ENCODE assay signal across 8 mouse cellular contexts in the genomic region with DNA sequence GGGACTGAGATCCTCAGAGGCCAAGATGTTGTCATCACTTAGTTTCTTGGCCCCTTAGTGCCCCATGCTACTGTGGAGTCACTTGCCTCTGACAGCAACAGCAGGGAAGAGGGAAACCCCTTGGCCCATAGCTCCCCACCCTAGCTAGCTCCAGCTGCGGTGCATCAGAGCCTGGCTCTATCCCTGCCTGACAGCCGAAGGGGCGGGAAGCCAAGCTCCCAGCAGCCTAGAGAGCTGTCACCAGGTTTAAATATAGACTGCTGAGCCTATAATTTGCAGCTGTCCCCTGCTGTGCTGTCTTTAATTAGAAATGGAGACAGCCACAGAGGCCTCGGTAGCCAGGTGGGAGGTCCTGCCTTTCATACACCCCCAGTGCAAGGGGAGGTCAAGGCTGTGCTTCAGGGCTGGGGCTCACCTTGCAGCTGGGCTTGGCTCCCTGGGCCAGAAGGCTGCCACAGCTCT. TPM values are rescaled to one million over a fixed set of nuclear protein-coding genes. Genes with fewer than 3 reads are reported as not detected.
A peak's percentile ranks its signal among the peaks of the same experiment; 100 is the strongest.
DNase-seq lines count a peak whose midpoint lies in the region; ATAC-seq lines count a peak whose summit lies in the region.

No protein-coding gene starts in this region.

- peak; percentile 89 for ATAC-seq in embryonic facial prominence, embryonic 11.5 days (replicated peaks; ENCODE audit: insufficient number of reproducible peaks, low FRiP score, low TSS enrichment, low read depth)
- peak; percentile 76 for ATAC-seq in limb, embryonic 15.5 days (ENCODE audit: insufficient number of reproducible peaks, low FRiP score, low TSS enrichment, low read depth)

- H3K36me3 ChIP-seq in embryonic facial prominence, embryonic 11.5 days (replicated peaks; ENCODE audit: control insufficient read depth, insufficient read depth, low read depth, low read length): no peaks in the 10 kb centered on the region
- no peaks in the 10 kb centered on the region for H3K36me3 ChIP-seq in limb, embryonic 15.5 days

- H3K4me2 ChIP-seq in embryonic facial prominence, embryonic 11.5 days (ENCODE audit: low read depth, low read length): no peak overlapping the region
- H3K4me2 ChIP-seq in limb, embryonic 15.5 days: no peak overlapping the region

- no peaks in the 10 kb centered on the region for H3K27me3 ChIP-seq in embryonic facial prominence, embryonic 11.5 days (ENCODE audit: control insufficient read depth, insufficient read depth, low read length)
- peaks cover 18% of the 10 kb centered on the region for H3K27me3 ChIP-seq in limb, embryonic 15.5 days

- H3K27ac ChIP-seq in embryonic facial prominence, embryonic 11.5 days (replicated peaks; ENCODE audit: low read depth, low read length): no peak overlapping the region; the same call in 1 of the 2 replicates
- H3K27ac ChIP-seq in limb, embryonic 15.5 days: no peak overlapping the region

- H3K9me3 ChIP-seq in embryonic facial prominence, embryonic 11.5 days (replicated peaks; ENCODE audit: control insufficient read depth, low read length): no peaks in the 10 kb centered on the region
- H3K9me3 ChIP-seq in limb, embryonic 15.5 days: no peaks in the 10 kb centered on the region

- peak; percentile 47 to 51 for DNase-seq in cerebellum, adult 18-20 months
- peak; percentile 48 for DNase-seq in embryonic facial prominence, embryonic 11.5 days (ENCODE audit: low spot score)
- DNase-seq in heart, adult 18-20 months: peak; percentile 72 to 81
- DNase-seq in kidney, adult 11 months: peak; percentile 13
- DNase-seq in retina, embryonic 14.5 days (ENCODE audit: low spot score): peak; percentile 65
- no peak for DNase-seq in spleen, postnatal 14 days (ENCODE audit: low spot score in 2 of 2)
- no peak for DNase-seq in spleen, adult 18-20 months

- H3K4me1 ChIP-seq in embryonic facial prominence, embryonic 11.5 days (ENCODE audit: control insufficient read depth, insufficient read depth, low read length): no peaks in the 10 kb centered on the region
- H3K4me1 ChIP-seq in limb, embryonic 15.5 days: peaks cover 17% of the 10 kb centered on the region

- no peak overlapping the region for H3K4me3 ChIP-seq in embryonic facial prominence, embryonic 11.5 days (ENCODE audit: low read depth, low read length)
- H3K4me3 ChIP-seq in limb, embryonic 15.5 days: no peak overlapping the region

- WGBS in embryonic facial prominence, embryonic 11.5 days: 7% methylated on average over 4 of the region's 4 CpGs
- 10% methylated on average over 4 of the region's 4 CpGs for WGBS in limb, embryonic 15.5 days

- no peak overlapping the region for H3K9ac ChIP-seq in embryonic facial prominence, embryonic 11.5 days (replicated peaks; ENCODE audit: low read length)
- no peak overlapping the region for H3K9ac ChIP-seq in limb, embryonic 15.5 days

RNA-seq across cellular contexts. Expression of a gene that starts 54.7 kb away (rescaled TPM):
- polyA plus RNA-seq in embryonic facial prominence, embryonic 11.5 days (2014; fragmentation: Nextera tagmentation; extraction: Ambion mirVana): 274 and 299 TPM in 2 replicates
- total RNA-seq in heart, adult 18-20 months (2021): 10 to 100 TPM; 63.7 to 64.6 TPM
- 308 and 336 TPM in 2 replicates for polyA plus RNA-seq in limb, embryonic 15.5 days (2015; fragmentation: Nextera tagmentation; extraction: Ambion mirVana)

Comparison
In these comparisons a context has a peak if more than half of its experiments do, and no peak if none do; other contexts are left out.
1. DNase-seq: peak in cerebellum, adult 18-20 months (2 of 2), embryonic facial prominence, embryonic 11.5 days (single experiment), heart, adult 18-20 months (2 of 2), kidney, adult 11 months (single experiment) and retina, embryonic 14.5 days (single experiment); none in spleen, postnatal 14 days (0 of 2) and spleen, adult 18-20 months (0 of 2).